Mouse (Mus musculus) brain, embryonic 14.5 days (tissue): ENCODE data around the gene Klhdc4.

Experiments used
- CTCF ChIP-seq: fragments of 200-500 bp; IDR thresholded peaks from 2 replicates; pipeline ENCODE4 v1.5.1; 2012; ENCODE audit warnings: inconsistent platforms, mild to moderate bottlenecking, moderate library complexity, borderline replicate concordance; ENCODE audit not compliant: insufficient read depth, insufficient read length; ENCODE audit errors: extremely low read depth
- POLR2A ChIP-seq: fragments of 200-500 bp; IDR thresholded peaks from 2 replicates; pipeline ENCODE4 v1.6.1; 2012; ENCODE audit warnings: mild to moderate bottlenecking, inconsistent platforms, borderline replicate concordance; ENCODE audit not compliant: poor library complexity, insufficient read depth, insufficient read length, severe bottlenecking; ENCODE audit errors: extremely low read depth

DNA sequence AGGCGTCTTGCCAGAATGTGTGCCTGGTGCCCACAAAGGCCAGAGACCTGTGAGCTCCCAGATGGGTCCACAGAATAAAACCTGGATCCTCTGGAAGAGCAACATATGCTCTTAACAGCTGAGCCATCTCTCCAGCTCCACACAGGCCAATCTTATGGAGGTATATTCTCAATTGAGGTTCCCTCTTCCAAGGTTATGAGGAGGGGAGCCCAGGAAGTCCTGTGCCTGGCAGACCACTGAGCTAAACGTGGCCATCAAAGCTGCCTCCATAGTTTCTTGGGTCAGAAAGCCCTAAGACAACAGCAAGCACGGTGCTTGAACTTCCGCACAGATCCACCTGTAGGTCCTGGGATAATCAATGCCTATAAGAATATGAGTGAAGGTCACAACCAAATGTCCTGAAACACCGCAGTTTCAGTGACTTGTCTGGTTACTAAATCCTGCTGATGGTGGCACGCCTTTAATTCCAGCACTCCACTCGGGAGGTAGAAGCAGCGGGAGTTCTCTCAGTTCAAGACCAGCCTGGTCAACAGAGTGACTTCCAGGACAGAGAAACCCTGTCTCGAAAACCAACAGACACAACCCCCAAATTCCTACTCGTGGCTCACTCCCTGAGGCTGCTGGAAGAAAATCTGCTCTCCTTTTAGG, 869 bp downstream of the Klhdc4 start:
- no peak for TF ChIP-seq CTCF
- TF ChIP-seq POLR2A: no peak
